Mouse (Mus musculus) ES-E14 (cell line): Measurements from ENCODE around the gene Ldlr. TPM values are rescaled to one million over a fixed set of nuclear protein-coding genes. Genes with fewer than 3 reads are reported as not detected.

Experiments used
- DNase-seq: peaks from one replicate; pipeline ENCODE4 v3.0.0-alpha.2; 2013; ENCODE audit warnings: low read depth, low spot score
- H3K27ac ChIP-seq: 2 replicates; pipeline ENCODE4 v1.5.1; 2012; ENCODE audit warnings: low read depth, mild to moderate bottlenecking, low read length, moderate library complexity, mixed read lengths; ENCODE audit not compliant: poor library complexity, insufficient read depth, severe bottlenecking
- H3K36me3 ChIP-seq: 2 replicates; pipeline ENCODE4 v1.6.1; 2012; ENCODE audit warnings: mild to moderate bottlenecking, low read length, moderate library complexity, mixed read lengths; ENCODE audit not compliant: control insufficient read depth, poor library complexity, insufficient read depth, severe bottlenecking
- H3K4me1 ChIP-seq, 2 experiments: fragments of 150-350 bp in 1 of 2; sonication (generic) in 1 of 2; 2 replicates each; pipeline ENCODE4 v1.6.1; 2012; ENCODE audit warnings: low read length in 2 of 2, mild to moderate bottlenecking in 1 of 2, mixed read lengths in 1 of 2; ENCODE audit not compliant: control insufficient read depth in 2 of 2, insufficient read depth in 2 of 2, poor library complexity in 1 of 2
- H3K4me3 ChIP-seq, 2 experiments: fragments of 150-350 bp in 1 of 2; sonication (generic) in 1 of 2; 2 replicates each; pipeline ENCODE4 v1.5.1; 2012; ENCODE audit warnings: low read length in 2 of 2, low read depth in 1 of 2, mild to moderate bottlenecking in 1 of 2, mixed read lengths in 1 of 2; ENCODE audit not compliant: insufficient read depth in 1 of 2, poor library complexity in 1 of 2, severe bottlenecking in 1 of 2
- H3K9ac ChIP-seq: 2 replicates; pipeline ENCODE4 v1.6.1; 2012; ENCODE audit warnings: low read depth, mild to moderate bottlenecking, low read length, mixed read lengths; ENCODE audit not compliant: poor library complexity, insufficient read depth, severe bottlenecking
- H3K9me3 ChIP-seq: fragments of 150-350 bp; sonication (generic); 2 replicates; pipeline ENCODE4 v1.6.1; 2012; ENCODE audit warnings: low read depth, mild to moderate bottlenecking, low read length; ENCODE audit not compliant: control insufficient read depth, insufficient read depth
- CHD2 ChIP-seq: IDR thresholded peaks from 2 replicates; pipeline ENCODE4 v1.6.1; 2014; ENCODE audit warnings: mild to moderate bottlenecking, low read depth, low read length, inconsistent platforms
- HCFC1 ChIP-seq: IDR thresholded peaks from 2 replicates; pipeline ENCODE4 v1.6.1; 2012; ENCODE audit warnings: low read length, inconsistent platforms, borderline replicate concordance; ENCODE audit not compliant: insufficient read depth
- MAFK ChIP-seq: IDR thresholded peaks from 2 replicates; pipeline ENCODE4 v1.6.1; 2014; ENCODE audit warnings: mild to moderate bottlenecking, low read depth, low read length, inconsistent platforms; ENCODE audit not compliant: insufficient read depth
- ZC3H11A ChIP-seq: IDR thresholded peaks from 2 replicates; pipeline ENCODE4 v1.6.1; 2012; ENCODE audit warnings: low read depth, mild to moderate bottlenecking, inconsistent platforms, low read length, borderline replicate concordance
- ZNF384 ChIP-seq: IDR thresholded peaks from 2 replicates; pipeline ENCODE4 v1.6.1; 2012; ENCODE audit warnings: low read depth, low read length, inconsistent platforms
- in situ Hi-C, 2 experiments: fragments of 600-800 bp; cut with MboI; formaldehyde crosslinking; loops; one replicate each; pipeline ENCODE4 v1.15.1; 2025; ENCODE audit warnings: low sequenced_read_pairs in 2 of 2, inconsistent platforms in 1 of 2; ENCODE audit not compliant: unreplicated experiment in 2 of 2
- total RNA-seq: library from RNA; depleted of rRNA; stranded (reverse); fragments of 300-350 nt; gene quantifications from 2 replicates; pipeline ENCODE4 v1.2.3, GENCODE M21; 2012

The Ldlr gene
- total RNA-seq, 1 experiment, result 95.7 TPM

DNA sequence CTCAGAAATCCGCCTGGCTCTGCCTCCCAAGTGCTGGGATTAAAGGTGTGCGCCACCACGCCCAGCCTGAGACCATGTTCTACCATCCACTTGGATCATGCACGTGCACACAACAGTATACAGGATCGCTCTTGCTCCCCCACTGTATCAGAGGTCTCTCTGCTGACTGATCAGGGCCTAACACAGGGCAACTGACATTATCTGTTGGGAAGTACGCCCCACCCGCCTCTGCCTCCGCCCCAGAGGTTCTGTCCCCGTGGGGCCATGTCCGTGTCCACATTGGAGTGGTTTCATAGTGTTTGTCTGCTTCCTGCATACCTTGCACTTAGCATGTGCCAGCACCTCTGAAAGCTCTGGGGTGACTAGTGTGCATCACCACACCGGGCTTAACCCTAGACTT is 18.2 kb downstream of the Ldlr start:
- H3K9ac ChIP-seq, result no peak overlapping the region
- no peak for DNase-seq
- TF ChIP-seq HCFC1 (no peak), ZNF384 (no peak)
- H3K4me1 ChIP-seq, result no peaks in the 10 kb centered on the region
- H3K36me3 ChIP-seq, result peaks cover 85% of the 10 kb centered on the region
- no peak overlapping the region for H3K27ac ChIP-seq
- H3K9me3 ChIP-seq, result no peaks in the 10 kb centered on the region
- H3K4me3 ChIP-seq, result no peak overlapping the region
- in situ Hi-C loops, result no loop called here

DNA sequence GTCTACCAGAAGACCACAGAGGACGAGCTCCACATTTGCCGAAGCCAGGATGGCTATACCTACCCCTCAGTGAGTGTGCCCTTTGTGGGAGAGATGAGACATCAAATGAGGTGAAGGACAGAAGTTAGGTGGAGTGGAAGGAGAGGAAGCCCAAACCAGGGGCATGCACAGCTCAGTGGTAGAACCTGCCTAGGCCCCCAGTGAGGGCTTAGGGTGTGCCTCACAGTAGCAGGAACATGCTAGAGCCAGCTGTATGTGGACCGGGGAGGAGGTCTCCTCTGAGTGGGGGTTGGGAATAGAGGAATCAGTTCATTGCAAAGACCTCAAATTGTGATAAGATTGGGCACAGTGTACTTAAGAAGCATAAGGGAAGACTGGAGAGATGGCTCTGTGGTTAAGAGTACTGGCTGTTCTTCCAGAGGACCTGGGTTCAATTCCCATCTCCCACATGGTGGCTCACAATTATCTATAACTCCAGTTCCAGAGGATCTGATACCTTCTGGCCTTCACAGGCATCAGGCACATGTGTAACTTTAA is 24.0 kb downstream of the Ldlr start:
- no peaks in the 10 kb centered on the region for H3K9me3 ChIP-seq
- H3K4me3 ChIP-seq, result no peak overlapping the region
- no peak overlapping the region for H3K9ac ChIP-seq
- H3K27ac ChIP-seq, result no peak overlapping the region
- in situ Hi-C loops, result no loop called here
- H3K4me1 ChIP-seq, result peaks cover 0 to 14% of the 10 kb centered on the region in 2 experiments; a peak in 2 of 4 replicates
- no peak for TF ChIP-seq MAFK
- TF ChIP-seq CHD2, result no peak
- no peak for TF ChIP-seq ZC3H11A
- TF ChIP-seq ZNF384, result no peak
- TF ChIP-seq HCFC1, result no peak
- H3K36me3 ChIP-seq, result peaks cover 58% of the 10 kb centered on the region
- no peak for DNase-seq

DNA sequence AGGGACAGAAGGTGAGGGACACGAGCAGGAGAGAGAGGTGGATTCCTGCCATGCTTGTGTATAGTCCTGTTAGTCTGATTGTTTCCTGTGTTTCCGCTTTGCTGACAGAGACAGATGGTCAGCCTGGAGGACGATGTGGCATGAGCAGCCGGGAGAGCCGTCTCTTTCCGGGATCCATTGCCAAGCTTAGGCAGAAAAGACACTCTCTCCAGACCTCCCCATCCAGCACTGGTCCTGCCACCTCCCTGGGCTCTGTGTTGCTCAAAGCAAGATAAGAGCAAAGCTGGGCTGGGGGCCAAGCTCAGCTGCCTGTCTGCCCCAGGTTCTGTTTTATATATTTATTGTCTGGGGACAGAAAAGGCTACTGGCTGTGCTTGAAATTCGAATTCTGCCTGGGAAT is 24.8 kb downstream of the Ldlr start:
- in situ Hi-C loops, result no loop called here
- Histone ChIP-seq H3K4me3 (no peak overlapping the region), H3K27ac (no peak overlapping the region), H3K9ac (no peak overlapping the region), H3K4me1 (peaks cover 0 to 17% of the 10 kb centered on the region in 2 experiments; a peak in 2 of 4 replicates), H3K36me3 (peaks cover 54% of the 10 kb centered on the region), H3K9me3 (no peaks in the 10 kb centered on the region)
- DNase-seq, result no peak
- TF ChIP-seq HCFC1 (no peak), ZC3H11A (no peak), CHD2 (no peak), MAFK (no peak), ZNF384 (no peak)

DNA sequence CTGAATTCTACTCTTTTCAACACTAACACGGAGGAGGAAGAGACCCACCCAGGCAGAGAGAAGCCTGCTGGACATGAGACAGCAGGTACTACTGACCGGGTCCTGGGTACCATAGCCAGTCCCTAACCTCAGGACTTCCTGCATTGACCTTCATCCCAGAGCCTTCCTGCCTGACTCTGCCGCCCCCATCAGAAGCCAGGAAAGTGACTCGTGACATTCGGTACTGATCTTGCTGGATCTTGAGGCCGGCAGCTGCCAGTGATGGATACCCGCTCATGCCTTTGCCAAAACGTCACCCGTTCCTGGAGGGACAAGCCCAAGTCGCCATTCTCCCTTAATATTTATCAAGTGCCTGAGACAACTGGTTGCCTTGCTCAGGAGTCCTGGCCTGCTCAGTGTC is 25.2 kb downstream of the Ldlr start:
- DNase-seq, result no peak
- H3K9me3 ChIP-seq, result no peaks in the 10 kb centered on the region
- H3K27ac ChIP-seq, result no peak overlapping the region
- no peak for TF ChIP-seq CHD2
- TF ChIP-seq MAFK, result no peak
- TF ChIP-seq ZNF384, result no peak
- H3K4me1 ChIP-seq, result peaks cover 0 to 17% of the 10 kb centered on the region in 2 experiments; a peak in 2 of 4 replicates
- H3K36me3 ChIP-seq, result peaks cover 53% of the 10 kb centered on the region
- no peak overlapping the region for H3K9ac ChIP-seq
- H3K4me3 ChIP-seq, result no peak overlapping the region
- in situ Hi-C loops, result no loop called here

DNA sequence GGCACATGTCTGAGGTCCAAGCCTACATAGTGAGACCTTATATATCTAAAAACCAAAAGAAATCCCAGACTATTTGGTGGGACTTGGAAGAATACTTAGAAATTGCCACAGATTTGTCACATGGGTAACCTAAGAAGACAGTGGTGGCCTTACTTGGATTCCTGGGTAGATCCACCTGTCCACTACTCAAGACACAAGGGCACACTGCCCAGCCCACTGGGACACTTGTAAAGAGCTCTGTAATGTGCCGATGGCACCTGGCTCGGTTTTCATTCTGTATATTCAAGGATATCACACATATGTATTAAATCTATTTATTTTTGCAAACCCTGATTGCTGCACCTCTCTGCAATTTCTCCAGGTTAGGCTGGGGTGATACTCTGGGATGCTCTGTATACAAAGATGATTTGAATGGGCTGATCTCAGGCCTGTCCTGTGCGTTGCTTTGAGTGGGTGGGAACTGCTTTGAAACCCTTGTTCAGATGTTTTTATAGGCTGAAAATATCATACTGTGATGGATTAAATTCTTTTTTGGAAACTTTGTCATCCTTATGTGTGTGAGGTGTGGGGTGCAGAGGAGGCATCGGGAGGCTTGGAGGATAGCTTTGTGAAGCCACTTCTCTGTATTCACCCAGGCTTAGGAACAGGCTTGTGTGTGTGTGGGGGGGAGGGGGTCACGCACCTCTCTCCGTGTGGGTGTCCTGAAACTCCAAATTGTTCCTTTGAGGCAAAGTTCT is 26.3 kb downstream of the Ldlr start:
- no peak overlapping the region for H3K27ac ChIP-seq
- in situ Hi-C loops, result no loop called here
- no peak overlapping the region for H3K9ac ChIP-seq
- TF ChIP-seq ZNF384 (no peak), CHD2 (no peak), MAFK (no peak), ZC3H11A (no peak), HCFC1 (no peak)
- H3K4me3 ChIP-seq, result no peak overlapping the region
- no peak for DNase-seq
- H3K4me1 ChIP-seq, result peaks cover 0 to 17% of the 10 kb centered on the region in 2 experiments; a peak in 3 of 4 replicates
- H3K36me3 ChIP-seq, result peaks cover 44% of the 10 kb centered on the region
- H3K9me3 ChIP-seq, result no peaks in the 10 kb centered on the region
